Mouse (Mus musculus): ENCODE measurements around the gene Mlxip. TPM values are rescaled to one million over a fixed set of nuclear protein-coding genes. Genes with fewer than 3 reads are reported as not detected.

Mlxip gene
- polyA plus RNA-seq (2017; shearing (Covaris generic)): 10 to 100 TPM; 62.4 to 64.5 TPM

DNA sequence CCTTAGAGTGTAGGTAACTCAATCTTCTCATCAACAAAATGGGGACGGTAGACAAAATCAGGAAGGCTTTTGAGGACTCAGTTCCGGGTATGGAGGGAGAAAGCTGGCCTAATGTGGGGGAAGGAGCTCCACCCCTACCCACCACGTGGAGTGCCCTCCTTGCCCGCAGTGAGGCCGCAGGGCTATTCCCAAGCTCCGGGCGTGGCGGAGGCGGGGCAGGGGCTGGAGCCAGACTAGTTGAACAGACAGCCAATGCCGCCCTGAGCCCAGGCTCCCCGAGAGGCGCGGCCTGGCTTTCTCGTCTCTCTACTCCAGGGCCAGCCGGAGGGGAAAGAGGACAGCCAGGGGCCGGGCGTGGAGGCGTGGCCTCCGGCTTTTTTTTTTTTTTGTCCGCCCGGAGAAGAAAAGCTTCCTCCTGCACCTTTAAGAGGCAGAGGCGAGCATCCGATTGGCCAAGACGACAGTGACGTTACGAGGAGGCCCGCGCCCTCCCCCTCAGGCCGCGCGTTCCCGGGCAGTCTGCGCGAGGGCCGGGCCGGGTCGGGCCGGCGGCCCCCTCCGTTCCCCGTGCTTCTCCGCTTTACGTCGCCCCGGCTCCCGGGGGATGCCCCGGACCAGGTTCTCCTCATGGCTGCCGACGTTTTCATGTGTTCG lies at the start of gene Mlxip:
Gene Mlxip (plus strand): TSS at position 496 of the 654 bp plus-strand sequence.

DNA sequence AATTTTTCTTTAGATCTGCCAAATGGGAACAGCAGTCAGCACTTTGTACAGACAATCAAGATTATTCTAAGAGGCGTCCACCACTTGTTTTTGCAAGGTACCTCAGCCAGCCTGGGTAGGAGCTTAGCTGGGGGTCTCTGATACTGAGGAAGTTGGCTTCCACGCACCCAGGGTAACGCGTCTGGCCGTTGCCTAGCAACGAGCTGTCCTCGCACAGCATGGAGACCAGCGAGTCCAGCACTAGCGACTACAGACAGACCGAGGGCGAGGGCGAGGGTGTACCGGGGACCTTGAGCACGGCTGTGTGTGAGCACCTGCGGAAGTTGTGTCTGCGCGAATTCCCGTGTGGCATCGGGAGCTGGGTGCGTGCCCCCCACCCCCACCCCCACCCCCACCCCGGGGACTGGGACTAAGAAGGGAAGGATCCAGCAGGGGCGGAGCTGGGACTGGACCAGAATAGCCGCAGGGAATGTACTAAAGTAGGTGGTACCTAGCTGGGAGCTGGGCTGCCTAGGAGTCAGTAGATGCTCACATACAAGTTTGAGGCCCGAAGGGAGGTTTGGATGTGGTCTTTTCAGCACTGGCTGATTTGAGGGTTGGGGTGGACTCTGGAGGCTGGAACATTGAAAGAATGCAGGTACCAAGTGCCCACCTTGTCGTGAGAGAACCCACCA lies 94.7 kb downstream of the Mlxip start, which contains the start of the genes Lrrc43 and Il31:
Gene Lrrc43 (plus strand): TSS at position 194 of the 674 bp plus-strand sequence.
Gene Il31 (minus strand): TSS at position 378 of the 674 bp plus-strand sequence.

Other genes starting within 250 kb of the Mlxip start
- 10 to 100 TPM; 47.8 to 56.9 TPM for gene Psmd9, start 225.4 kb upstream of the Mlxip start, polyA plus RNA-seq (2017; shearing (Covaris generic))
- 1 to 10 TPM in 1 of 2 experiments, not detected in 1; 1.8 TPM for gene Hpd, start 212.1 kb upstream of the Mlxip start, polyA plus RNA-seq (2017; shearing (Covaris generic))
- 1 to 10 TPM; 1.8 to 3.1 TPM for gene Wdr66, start 142.7 kb upstream of the Mlxip start, polyA plus RNA-seq (2017; shearing (Covaris generic))
- gene Bcl7a, start 51.0 kb upstream of the Mlxip start, polyA plus RNA-seq (2017; shearing (Covaris generic)): 1 to 10 TPM; 6.6 to 7.8 TPM
- not detected for gene Lrrc43, start 94.5 kb downstream of the Mlxip start, polyA plus RNA-seq (2017; shearing (Covaris generic))
- not detected for gene Il31, start 94.7 kb downstream of the Mlxip start, polyA plus RNA-seq (2017; shearing (Covaris generic))
- under 1 TPM in 1 of 2 experiments, not detected in 1; 0.20 TPM for gene B3gnt4, start 115.7 kb downstream of the Mlxip start, polyA plus RNA-seq (2017; shearing (Covaris generic))
- gene Diablo, start 129.4 kb downstream of the Mlxip start, polyA plus RNA-seq (2017; shearing (Covaris generic)): 100 to 1,000 TPM; 102 to 113 TPM
- under 1 TPM in 1 of 2 experiments, not detected in 1; 0.19 TPM for gene Gm49027, start 130.7 kb downstream of the Mlxip start, polyA plus RNA-seq (2017; shearing (Covaris generic))
- gene Vps33a, start 178.2 kb downstream of the Mlxip start, polyA plus RNA-seq (2017; shearing (Covaris generic)): 10 to 100 TPM; 36.7 to 38.3 TPM

All from inflammation-experienced regulatory T-cells (primary cell).